Mouse (Mus musculus) ZHBTc4 (cell line): ENCODE data around the gene Cdc42bpg.
A peak's percentile ranks its signal among the peaks of the same experiment; 100 is the strongest.

Experiments used
- DNase-seq: peaks from one replicate; pipeline ENCODE4 v3.0.0-alpha.2; 2011; ENCODE audit warnings: low read depth, low spot score

Cdc42bpg gene

GRCm38 (mm10) chr19:6347615-6348014 lies 41.4 kb downstream of the Cdc42bpg start:
- no peak for DNase-seq

- DNase-seq = no peak
These were observed 42.5 kb downstream of the Cdc42bpg start for GRCm38 (mm10) chr19:6348717-6349116.

GRCm38 (mm10) chr19:6349215-6349983 lies 43.1 kb downstream of the Cdc42bpg start:
- DNase-seq = no peak

GRCm38 (mm10) chr19:6351431-6352106 lies 45.3 kb downstream of the Cdc42bpg start:
- DNase-seq = no peak

GRCm38 (mm10) chr19:6352107-6352505 lies 45.9 kb downstream of the Cdc42bpg start:
- DNase-seq = no peak

- no peak for DNase-seq
These were observed 47.8 kb downstream of the Cdc42bpg start for GRCm38 (mm10) chr19:6354030-6354429.

GRCm38 (mm10) chr19:6361291-6361690 lies 55.0 kb downstream of the Cdc42bpg start:
- no peak for DNase-seq

GRCm38 (mm10) chr19:6363091-6363410 lies 56.8 kb downstream of the Cdc42bpg start:
- no peak for DNase-seq

GRCm38 (mm10) chr19:6363411-6364240 lies 57.4 kb downstream of the Cdc42bpg start, which contains the start of gene Sf1:
Sf1 (plus strand) TSS chr19:6363690.
- DNase-seq = peak; percentile 100

GRCm38 (mm10) chr19:6364317-6364725 lies 58.1 kb downstream of the Cdc42bpg start:
- peak; percentile 95 for DNase-seq

GRCm38 (mm10) chr19:6364842-6365241 lies 58.6 kb downstream of the Cdc42bpg start:
- DNase-seq = no peak

GRCm38 (mm10) chr19:6370175-6370574 lies 63.9 kb downstream of the Cdc42bpg start:
- DNase-seq = no peak

GRCm38 (mm10) chr19:6372433-6372832 lies 66.2 kb downstream of the Cdc42bpg start:
- no peak for DNase-seq

- peak; percentile 84 for DNase-seq
These were observed 67.5 kb downstream of the Cdc42bpg start for GRCm38 (mm10) chr19:6373539-6374400.

- DNase-seq = no peak
These were observed 68.3 kb downstream of the Cdc42bpg start for GRCm38 (mm10) chr19:6374571-6374970.
